Mouse (Mus musculus) small intestine, adult 2 months (tissue): Measurements from ENCODE around the gene Zbed4. TPM values are rescaled to one million over a fixed set of nuclear protein-coding genes. Genes with fewer than 3 reads are reported as not detected.
"Not testable (repeated sequence)": the region's sequence is repeated elsewhere in the genome, so short reads cannot be mapped to it uniquely, and the experiment has no call there.

ENCODE experiments used
- H3K27ac ChIP-seq: fragments of 200-500 bp; 2 replicates; pipeline ENCODE4 v1.5.1; 2012; ENCODE audit warnings: low read depth, low read length, control low read depth, inconsistent platforms; ENCODE audit not compliant: insufficient read depth
- H3K27me3 ChIP-seq: fragments of 200-500 bp; 2 replicates; pipeline ENCODE4 v1.6.1; 2012; ENCODE audit warnings: mild to moderate bottlenecking, moderate library complexity, low read length, inconsistent platforms; ENCODE audit not compliant: control insufficient read depth, insufficient read depth
- H3K36me3 ChIP-seq: fragments of 200-500 bp; 2 replicates; pipeline ENCODE4 v1.6.1; 2012; ENCODE audit warnings: mild to moderate bottlenecking, low read length, control low read depth, inconsistent platforms; ENCODE audit not compliant: control insufficient read depth, insufficient read depth
- H3K4me1 ChIP-seq: fragments of 200-500 bp; 2 replicates; pipeline ENCODE4 v1.6.1; 2012; ENCODE audit warnings: low read length, inconsistent platforms, mixed read lengths; ENCODE audit not compliant: control insufficient read depth, insufficient read depth, insufficient read length
- H3K4me3 ChIP-seq: fragments of 200-500 bp; 2 replicates; pipeline ENCODE4 v1.5.1; 2012; ENCODE audit warnings: low read depth, mild to moderate bottlenecking, control low read depth, inconsistent platforms, low read length, moderate library complexity
- CTCF ChIP-seq: fragments of 200-500 bp; IDR thresholded peaks from 2 replicates; pipeline ENCODE4 v1.5.1; 2012; ENCODE audit warnings: low read depth, mild to moderate bottlenecking, control low read depth, inconsistent platforms, low read length, moderate library complexity, mixed read lengths; ENCODE audit not compliant: insufficient replicate concordance, insufficient read length; ENCODE audit errors: extremely low read depth
- POLR2A ChIP-seq: fragments of 200-500 bp; IDR thresholded peaks from 2 replicates; pipeline ENCODE4 v1.6.1; 2012; ENCODE audit warnings: low read depth, mild to moderate bottlenecking, control low read depth, inconsistent platforms, low read length, moderate library complexity
- WGBS: fragments of 180-500 bp; shearing (Covaris S2); methylation state at CpG from one replicate; pipeline ENCODE4 v1.1.7; 2018; 5-methylcytosine and 5-hydroxymethylcytosine counted together
- polyA plus RNA-seq: library from polyadenylated mRNA; depleted of rRNA; stranded (reverse); fragments of >200 nt; gene quantifications from 2 replicates; pipeline ENCODE4 v1.2.3, GENCODE M21; 2012

Gene Zbed4
- polyA plus RNA-seq, 1 experiment: 3.9 TPM

GRCm38 (mm10) chr15:88810369-88810768 lies 58.9 kb downstream of the Zbed4 start:
- Histone ChIP-seq H3K4me1 (peaks cover 4% of the 10 kb centered on the region; the same call in 1 of the 2 replicates), H3K36me3 (peaks cover 55% of the 10 kb centered on the region), H3K27me3 (no peaks in the 10 kb centered on the region), H3K4me3 (no peak overlapping the region), H3K27ac (no peak overlapping the region)
- TF ChIP-seq CTCF (no peak), POLR2A (no peak)
- 97% methylated on average over 2 of the region's 2 CpGs for WGBS

GRCm38 (mm10) chr15:88813262-88813661 lies 61.8 kb downstream of the Zbed4 start:
- Histone ChIP-seq H3K36me3 (peaks cover 40% of the 10 kb centered on the region), H3K4me1 (peaks cover 8% of the 10 kb centered on the region; the same call in 1 of the 2 replicates), H3K27ac (no peak overlapping the region), H3K27me3 (no peaks in the 10 kb centered on the region), H3K4me3 (no peak overlapping the region)
- no peak for TF ChIP-seq POLR2A
- TF ChIP-seq CTCF: no peak
- 70% methylated on average over 3 of the region's 3 CpGs for WGBS

- peaks cover 40% of the 10 kb centered on the region for H3K36me3 ChIP-seq
- not testable (repeated sequence) for H3K27me3 ChIP-seq, H3K4me1 ChIP-seq, H3K27ac ChIP-seq, H3K4me3 ChIP-seq
- 92% methylated on average over 2 of the region's 2 CpGs for WGBS
Observed at GRCm38 (mm10) chr15:88813873-88814272, 62.4 kb downstream of the Zbed4 start.

DNA sequence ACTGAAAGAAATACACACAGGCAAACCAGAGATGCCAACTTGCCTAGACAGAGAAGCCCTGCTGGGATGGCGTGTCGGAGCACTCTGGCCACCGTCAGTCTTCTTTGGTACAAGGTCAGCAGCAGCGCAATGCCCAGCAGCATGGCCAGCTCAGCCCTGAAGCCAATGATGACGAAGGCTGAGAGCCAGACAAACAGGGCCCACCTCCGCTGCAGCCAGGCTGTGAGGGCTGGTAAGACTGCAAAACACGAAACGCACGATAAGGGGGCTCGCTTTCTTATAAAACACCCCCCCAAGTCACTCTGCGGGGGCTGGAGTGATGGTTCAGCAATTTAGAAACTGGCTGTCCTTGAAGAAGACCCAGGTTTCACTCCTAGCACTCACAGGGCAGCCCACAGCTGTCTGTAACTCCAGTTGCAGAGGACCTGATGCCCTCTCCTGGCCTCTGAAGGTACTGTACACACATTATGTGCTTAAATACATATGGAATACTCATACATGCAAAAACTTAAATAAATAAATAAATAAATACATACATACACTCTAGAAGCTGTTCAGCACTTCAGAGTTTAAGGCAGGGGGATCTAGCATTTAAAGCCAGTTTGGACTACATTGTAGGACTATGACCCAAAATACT lies 63.1 kb downstream of the Zbed4 start:
- peaks cover 34% of the 10 kb centered on the region for H3K36me3 ChIP-seq
- 98% methylated on average over 11 of the region's 11 CpGs for WGBS
- no peak overlapping the region for H3K4me3 ChIP-seq
- H3K4me1 ChIP-seq: peaks cover 8% of the 10 kb centered on the region; the same call in 1 of the 2 replicates
- H3K27ac ChIP-seq: no peak overlapping the region
- no peaks in the 10 kb centered on the region for H3K27me3 ChIP-seq
- TF ChIP-seq CTCF (no peak), POLR2A (no peak)

DNA sequence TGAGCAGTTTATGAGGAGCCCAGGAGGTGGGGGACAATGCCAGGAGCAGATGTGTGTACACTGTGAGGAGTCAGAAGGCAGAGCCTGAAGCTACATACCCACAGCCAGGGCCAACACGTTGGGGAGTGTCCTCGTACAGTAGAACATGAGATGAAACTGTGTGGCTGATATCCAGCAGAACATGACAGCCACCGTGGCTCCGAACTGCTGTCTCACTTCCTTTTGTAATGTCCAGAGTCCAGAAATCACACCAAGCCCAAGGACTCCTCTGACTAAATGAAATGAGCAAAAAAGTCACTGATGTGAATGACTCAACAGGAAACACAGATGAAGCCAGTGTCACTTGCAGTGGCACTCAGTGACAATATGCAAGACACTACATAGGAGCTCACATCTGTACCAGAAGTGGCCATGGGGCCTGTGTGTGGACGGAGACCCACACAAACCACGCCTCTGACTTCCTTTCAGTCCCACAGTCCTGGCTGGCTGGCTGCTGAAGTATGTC lies 63.8 kb downstream of the Zbed4 start:
- Histone ChIP-seq H3K27me3 (no peaks in the 10 kb centered on the region), H3K4me1 (peaks cover 10% of the 10 kb centered on the region; the same call in 1 of the 2 replicates), H3K27ac (no peak overlapping the region; the same call in 1 of the 2 replicates), H3K36me3 (peaks cover 31% of the 10 kb centered on the region), H3K4me3 (no peak overlapping the region)
- WGBS: 58% methylated on average over 6 of the region's 6 CpGs
- TF ChIP-seq POLR2A (no peak), CTCF (no peak; the same call in 1 of the 2 replicates)

DNA sequence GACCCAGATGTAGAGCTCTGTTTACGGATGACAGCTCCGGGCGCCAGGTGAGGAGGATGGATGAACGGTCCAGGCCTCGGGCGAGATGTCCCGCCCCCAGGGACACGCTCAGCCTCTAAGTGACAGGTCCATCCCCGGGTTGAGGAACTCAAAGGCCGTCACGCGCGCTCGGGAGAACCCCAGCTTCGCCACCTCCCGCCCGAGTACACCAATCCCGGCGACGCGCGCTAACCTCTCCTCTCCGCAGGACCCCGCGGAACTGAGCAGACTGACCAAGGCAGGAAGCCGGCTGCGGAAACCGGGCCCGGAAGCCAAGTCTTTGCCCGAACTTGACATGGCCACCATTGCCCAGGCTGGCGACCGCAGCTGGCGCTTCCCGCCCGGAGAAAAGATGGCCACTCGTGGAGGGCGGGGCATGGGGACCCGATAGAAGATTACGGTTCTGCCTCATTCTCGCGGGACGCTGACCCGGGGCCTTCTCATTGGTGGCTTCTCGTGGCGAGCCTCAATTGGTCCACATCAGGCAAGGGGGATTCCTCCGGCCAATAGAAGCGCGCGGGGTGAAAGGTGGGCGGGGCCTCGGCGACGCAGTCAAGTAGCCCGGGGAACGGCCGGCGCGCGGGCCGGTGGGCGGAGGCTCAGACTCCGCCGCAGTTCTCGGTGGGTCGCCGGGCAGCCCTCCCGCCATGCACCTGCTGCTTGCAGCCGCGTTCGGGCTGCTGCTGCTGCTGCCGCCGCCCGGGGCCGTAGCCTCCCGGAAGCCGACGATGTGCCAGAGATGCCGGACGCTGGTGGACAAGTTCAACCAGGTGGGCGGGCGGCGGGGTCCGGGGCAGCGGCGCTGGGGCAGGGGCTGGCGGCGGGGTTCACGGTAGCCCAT lies 67.8 kb downstream of the Zbed4 start, which contains the start of the genes Alg12 and Creld2:
Gene Alg12, minus strand, starts transcription at position 293 of the 880 bp plus-strand sequence.
Gene Creld2, plus strand, starts transcription at position 621 of the 880 bp plus-strand sequence.
- H3K27ac ChIP-seq: peak within 1 kb of the TSS; percentile 67
- WGBS: under 1% methylated on average over 88 of the region's 88 CpGs
- H3K27me3 ChIP-seq: no peaks in the 10 kb centered on the region
- TF ChIP-seq POLR2A (peak; percentile 80), CTCF (no peak)
- peaks cover 25% of the 10 kb centered on the region; the same call in 1 of the 2 replicates for H3K4me1 ChIP-seq
- H3K36me3 ChIP-seq: peaks cover 34% of the 10 kb centered on the region
- peak within 1 kb of the TSS; percentile 84 for H3K4me3 ChIP-seq

DNA sequence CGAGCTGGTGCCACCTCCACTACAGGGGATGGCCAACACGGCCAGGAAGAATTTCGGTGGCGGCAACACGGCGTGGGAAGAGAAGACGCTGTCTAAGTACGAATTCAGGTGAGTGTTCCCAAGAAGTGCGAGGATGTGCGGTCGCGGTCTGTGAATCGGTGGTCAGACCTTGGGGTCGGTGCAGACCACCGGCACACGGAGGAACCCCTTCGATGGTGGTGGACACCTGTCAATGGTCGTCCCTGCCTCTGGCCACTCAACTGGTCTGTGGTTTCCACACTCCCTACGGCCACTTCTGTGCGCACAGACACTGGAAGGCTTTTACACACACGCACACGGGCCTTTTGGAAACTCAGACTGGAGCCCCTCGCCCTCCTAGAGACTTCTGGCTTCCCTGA lies 68.4 kb downstream of the Zbed4 start:
- Histone ChIP-seq H3K36me3 (peaks cover 35% of the 10 kb centered on the region), H3K4me3 (peak overlapping the region; percentile 82), H3K27ac (no peak overlapping the region), H3K4me1 (peaks cover 25% of the 10 kb centered on the region; the same call in 1 of the 2 replicates), H3K27me3 (no peaks in the 10 kb centered on the region)
- WGBS: under 1% methylated on average over 23 of the region's 23 CpGs
- TF ChIP-seq CTCF: no peak
- no peak for TF ChIP-seq POLR2A
